Mouse (Mus musculus) liver, embryonic 11.5 days (tissue): ENCODE measurements at regions not wholly inside any gene's neighbourhood (a gene's known extent, or its start where the extent isn't known, plus 50 kb on each side); places are given as distances from the start of the nearest gene placed in this dataset.

Experiments used
- ATAC-seq: fragments of 200-750 bp; cut with Nextera tagmentation; replicated peaks from 2 replicates; pipeline ENCODE4 v1.8.0; 2017; ENCODE audit warnings: moderate number of reproducible peaks, mild to moderate bottlenecking, moderate TSS enrichment, moderate library complexity; ENCODE audit not compliant: low FRiP score
- DNase-seq: peaks from one replicate; pipeline ENCODE4 v3.0.0-alpha.2; 2017; ENCODE audit warnings: low spot score
- H3K27ac ChIP-seq: fragments of 300-500 bp; sonication (generic); 2 replicates; pipeline ENCODE4 v1.5.1; 2014; ENCODE audit warnings: mild to moderate bottlenecking, low read depth, low read length, control low read depth
- H3K27me3 ChIP-seq: fragments of 300-500 bp; sonication (generic); replicated peaks from 2 replicates; pipeline ENCODE4 v1.6.1; 2014; ENCODE audit warnings: low read length, mixed read lengths; ENCODE audit not compliant: control insufficient read depth, insufficient read depth
- H3K36me3 ChIP-seq: fragments of 300-500 bp; sonication (generic); 2 replicates; pipeline ENCODE4 v1.6.1; 2014; ENCODE audit warnings: mild to moderate bottlenecking, low read length, moderate library complexity, mixed read lengths; ENCODE audit not compliant: control insufficient read depth, insufficient read depth
- H3K4me1 ChIP-seq: fragments of 300-500 bp; sonication (generic); replicated peaks from 2 replicates; pipeline ENCODE4 v1.6.1; 2014; ENCODE audit warnings: low read length, mixed read lengths; ENCODE audit not compliant: control insufficient read depth, insufficient read depth
- H3K4me2 ChIP-seq: fragments of 300-500 bp; sonication (generic); 2 replicates; pipeline ENCODE4 v1.6.1; 2014; ENCODE audit warnings: mild to moderate bottlenecking, control low read depth, moderate library complexity
- H3K4me3 ChIP-seq: fragments of 300-500 bp; sonication (generic); 2 replicates; pipeline ENCODE4 v1.5.1; 2014; ENCODE audit warnings: low read depth, low read length, control low read depth
- H3K9ac ChIP-seq: fragments of 300-500 bp; sonication (generic); 2 replicates; pipeline ENCODE4 v1.6.1; 2014; ENCODE audit warnings: low read depth, low read length, control low read depth
- H3K9me3 ChIP-seq: fragments of 300-500 bp; sonication (generic); 2 replicates; pipeline ENCODE4 v1.6.1; 2016; ENCODE audit warnings: low read length, inconsistent platforms, mixed read lengths; ENCODE audit not compliant: control insufficient read depth
- WGBS: fragments of 180-500 bp; shearing (Covaris S2); extraction: QIAGEN DNeasy Blood & Tissue Kit; methylation state at CpG from one replicate; pipeline ENCODE4 v1.1.7; 2014; 5-methylcytosine and 5-hydroxymethylcytosine counted together

DNA sequence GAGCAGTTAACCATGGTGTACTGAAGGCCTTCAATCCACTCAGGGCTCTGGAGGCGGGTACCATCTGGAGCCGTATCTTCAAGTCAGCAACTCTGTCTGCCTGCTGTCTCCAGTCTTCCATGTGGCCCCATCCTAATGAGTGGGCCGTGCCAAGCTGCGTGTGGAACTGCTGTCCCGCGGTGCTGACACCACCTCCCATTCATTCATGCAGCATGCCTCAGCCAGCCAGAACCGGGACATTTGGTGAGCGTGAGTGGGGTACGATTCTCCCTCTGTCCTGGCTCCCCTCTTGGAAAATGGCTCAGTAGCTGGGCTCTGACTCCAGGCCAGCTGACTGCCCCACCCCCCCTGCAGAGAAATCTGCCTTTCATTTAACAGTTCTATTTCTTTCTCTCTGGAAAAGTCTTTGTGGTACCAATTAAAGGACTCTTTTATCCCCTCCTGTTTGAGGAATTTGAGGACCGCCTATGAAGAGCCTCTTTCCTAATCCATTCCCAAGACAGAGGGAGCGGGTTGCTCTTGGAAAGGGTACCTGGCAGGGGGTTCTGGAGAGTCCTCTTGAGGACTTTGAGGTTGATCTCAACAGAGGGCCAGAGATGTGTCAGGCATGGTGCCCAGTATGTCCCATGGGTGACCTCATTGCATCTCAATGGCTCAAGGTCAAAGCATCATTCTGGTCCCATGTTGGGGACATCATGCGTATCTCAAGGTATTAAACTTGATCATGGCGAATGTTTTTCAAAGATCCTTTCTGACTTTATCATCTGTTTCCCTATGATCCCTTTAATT, 55.5 kb upstream of the Brd7 start:
- Histone ChIP-seq H3K4me3 (no peak overlapping the region), H3K4me1 (no peaks in the 10 kb centered on the region), H3K27ac (no peak overlapping the region), H3K4me2 (no peak overlapping the region), H3K36me3 (no peaks in the 10 kb centered on the region), H3K27me3 (no peaks in the 10 kb centered on the region), H3K9ac (no peak overlapping the region), H3K9me3 (no peaks in the 10 kb centered on the region)
- 77% methylated on average over 13 of the region's 13 CpGs for WGBS
- DNase-seq (no peak), ATAC-seq (no peak)

DNA sequence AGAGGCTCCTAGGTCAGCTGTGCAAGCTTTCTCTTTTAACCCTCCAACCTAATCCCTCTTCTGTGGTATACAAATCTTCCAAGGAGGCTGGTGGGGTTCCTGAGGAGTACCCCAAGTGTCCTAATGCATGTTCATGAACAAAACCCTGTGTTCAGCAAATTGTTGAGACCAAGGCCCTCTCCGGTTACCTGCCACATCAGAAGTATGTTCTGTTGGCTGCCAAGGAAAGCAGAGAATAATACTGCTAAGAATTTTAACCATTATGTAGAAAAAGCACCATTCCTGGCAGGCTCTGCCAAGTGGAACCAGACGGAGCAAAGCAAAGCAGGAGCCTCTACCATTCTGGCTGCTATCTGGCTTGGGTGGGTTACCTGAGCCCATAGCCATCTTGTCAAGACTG, 61.3 kb upstream of the Brd7 start:
- H3K27me3 ChIP-seq, result no peaks in the 10 kb centered on the region
- no peak overlapping the region for H3K27ac ChIP-seq

GRCm38 (mm10) chr8:88428560-88428959, 66.6 kb upstream of the Brd7 start:
- Histone ChIP-seq H3K36me3 (no peaks in the 10 kb centered on the region), H3K4me2 (no peak overlapping the region), H3K4me3 (no peak overlapping the region), H3K9ac (no peak overlapping the region), H3K9me3 (no peaks in the 10 kb centered on the region), H3K27ac (no peak overlapping the region), H3K27me3 (no peaks in the 10 kb centered on the region; the same call in 1 of the 2 replicates), H3K4me1 (no peaks in the 10 kb centered on the region)
- ATAC-seq, result no peak
- no peak for DNase-seq
- 80% methylated on average over 5 of the region's 5 CpGs for WGBS

More for the DNA sequence above, 61.3 kb upstream of the Brd7 start:
- Histone ChIP-seq H3K36me3 (no peaks in the 10 kb centered on the region), H3K9me3 (no peaks in the 10 kb centered on the region), H3K4me2 (no peak overlapping the region), H3K4me3 (no peak overlapping the region), H3K9ac (no peak overlapping the region), H3K4me1 (no peaks in the 10 kb centered on the region)
- WGBS, result 90% methylated on average over 2 of the region's 2 CpGs
- ATAC-seq (no peak), DNase-seq (no peak)

GRCm38 (mm10) chr8:88431389-88431788, 69.4 kb upstream of the Brd7 start:
- Histone ChIP-seq H3K27me3 (peaks cover 4% of the 10 kb centered on the region), H3K4me3 (no peak overlapping the region), H3K9ac (no peak overlapping the region), H3K4me1 (no peaks in the 10 kb centered on the region), H3K27ac (no peak overlapping the region), H3K4me2 (no peak overlapping the region), H3K9me3 (no peaks in the 10 kb centered on the region), H3K36me3 (no peaks in the 10 kb centered on the region)
- no peak for ATAC-seq
- WGBS, result 52% methylated on average over 6 of the region's 6 CpGs
- no peak for DNase-seq

DNA sequence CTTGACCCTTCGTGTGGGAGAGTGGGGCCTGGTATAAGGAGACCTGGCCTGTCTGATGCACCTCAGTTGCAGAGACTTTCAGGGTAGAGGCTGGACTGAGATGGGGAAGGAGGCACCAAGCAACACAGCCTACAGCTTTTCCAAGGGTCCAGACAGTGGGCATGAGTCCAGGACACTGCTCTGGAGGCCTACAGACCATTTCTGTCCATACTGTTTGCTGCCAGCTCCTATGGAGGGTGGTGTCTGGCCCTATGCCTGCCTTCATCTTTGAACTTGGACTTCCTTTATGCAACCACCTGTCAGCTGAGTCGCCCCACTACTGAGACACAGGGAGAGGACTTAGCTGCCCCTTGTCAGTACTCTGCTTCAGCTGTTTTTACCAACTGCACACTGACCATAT, 73.7 kb upstream of the Brd7 start:
- Histone ChIP-seq H3K9ac (no peak overlapping the region), H3K4me1 (no peaks in the 10 kb centered on the region), H3K4me3 (no peak overlapping the region), H3K36me3 (no peaks in the 10 kb centered on the region), H3K9me3 (no peaks in the 10 kb centered on the region), H3K27ac (no peak overlapping the region), H3K27me3 (peaks cover 26% of the 10 kb centered on the region), H3K4me2 (no peak overlapping the region)
- ATAC-seq, result no peak
- no peak for DNase-seq
- 86% methylated on average over 2 of the region's 2 CpGs for WGBS

GRCm38 (mm10) chr8:88440219-88440618, 78.2 kb upstream of the Brd7 start:
- WGBS, result 73% methylated on average over 15 of the region's 15 CpGs
- no peaks in the 10 kb centered on the region for H3K9me3 ChIP-seq
- DNase-seq, result no peak
- H3K36me3 ChIP-seq, result no peaks in the 10 kb centered on the region
- H3K27ac ChIP-seq, result no peak overlapping the region
- no peak overlapping the region for H3K4me2 ChIP-seq
- H3K4me3 ChIP-seq, result no peak overlapping the region
- H3K4me1 ChIP-seq, result no peaks in the 10 kb centered on the region
- peaks cover 26% of the 10 kb centered on the region for H3K27me3 ChIP-seq
- no peak for ATAC-seq
- no peak overlapping the region for H3K9ac ChIP-seq

DNA sequence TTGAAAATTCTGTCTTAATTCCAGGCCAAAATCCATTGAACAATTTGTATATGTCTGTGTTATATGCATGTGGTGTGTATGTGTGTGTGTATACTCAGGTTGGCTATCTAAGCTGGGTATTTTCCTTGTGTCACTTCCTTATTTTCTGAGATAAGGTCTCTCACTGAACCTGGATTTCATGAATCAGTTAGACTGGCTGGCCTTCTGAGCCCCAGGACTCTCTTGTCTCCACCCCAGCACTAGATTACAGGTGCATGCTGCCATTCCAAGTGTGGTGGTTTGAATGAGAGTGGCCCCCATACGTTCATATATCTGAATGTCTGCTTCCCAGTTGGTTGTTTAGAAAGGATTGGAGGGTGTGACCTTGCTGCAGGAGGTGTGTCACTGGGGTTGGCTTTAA, 77.8 kb upstream of the Nkd1 start:
- Histone ChIP-seq H3K9me3 (no peaks in the 10 kb centered on the region), H3K4me1 (no peaks in the 10 kb centered on the region), H3K27ac (no peak overlapping the region), H3K36me3 (no peaks in the 10 kb centered on the region), H3K27me3 (peaks cover 9% of the 10 kb centered on the region), H3K4me2 (no peak overlapping the region), H3K4me3 (no peak overlapping the region), H3K9ac (no peak overlapping the region)
- DNase-seq (no peak), ATAC-seq (no peak)
- WGBS, result 46% methylated on average over 1 of the region's 1 CpGs

- H3K9ac ChIP-seq, result no peak overlapping the region
- DNase-seq, result no peak
- H3K4me2 ChIP-seq, result no peak overlapping the region
- H3K27ac ChIP-seq, result no peak overlapping the region
- H3K27me3 ChIP-seq, result peaks cover 32% of the 10 kb centered on the region
- no peak overlapping the region for H3K4me3 ChIP-seq
- H3K9me3 ChIP-seq, result no peaks in the 10 kb centered on the region
- H3K36me3 ChIP-seq, result no peaks in the 10 kb centered on the region
- no peaks in the 10 kb centered on the region for H3K4me1 ChIP-seq
- no peak for ATAC-seq
- 52% methylated on average over 6 of the region's 6 CpGs for WGBS
These were observed 73.7 kb upstream of the Nkd1 start for GRCm38 (mm10) chr8:88447406-88447805.

DNA sequence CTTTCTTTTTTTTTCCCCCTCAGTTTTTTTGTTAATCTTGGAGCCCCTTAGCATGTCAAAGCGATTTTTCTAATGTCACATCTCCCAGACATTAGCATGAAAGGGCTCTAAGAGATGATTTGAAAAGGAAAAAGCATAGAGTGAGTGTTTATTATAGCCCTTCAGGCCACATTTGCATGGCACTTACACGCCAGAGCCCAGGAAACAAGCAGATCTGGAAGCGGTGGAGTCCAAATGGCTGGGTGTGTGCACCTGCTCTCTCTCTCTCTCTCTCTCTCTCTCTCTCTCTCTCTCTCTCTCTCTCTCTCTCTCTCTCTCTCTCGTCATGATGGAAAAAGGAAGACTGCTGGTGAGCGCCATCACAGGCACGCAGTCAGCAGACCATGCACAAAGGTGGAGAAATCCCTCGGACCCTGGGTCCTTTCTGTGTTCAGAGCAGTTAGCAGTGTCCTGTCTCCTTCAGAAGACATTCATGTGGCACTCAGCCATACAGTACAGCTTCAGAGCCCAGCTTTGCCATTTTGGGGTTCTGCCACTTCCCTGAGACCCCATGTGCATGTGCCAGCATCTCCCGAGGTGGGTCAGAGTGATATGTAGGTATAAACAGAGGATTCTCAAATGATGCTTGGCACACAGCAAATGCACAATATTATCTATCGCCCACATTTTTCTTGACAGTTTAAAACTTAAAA, 73.2 kb upstream of the Nkd1 start:
- Histone ChIP-seq H3K9ac (no peak overlapping the region), H3K36me3 (no peaks in the 10 kb centered on the region), H3K4me3 (no peak overlapping the region), H3K27me3 (peaks cover 38% of the 10 kb centered on the region), H3K9me3 (no peaks in the 10 kb centered on the region), H3K4me1 (no peaks in the 10 kb centered on the region), H3K4me2 (no peak overlapping the region), H3K27ac (no peak overlapping the region)
- 81% methylated on average over 8 of the region's 9 CpGs for WGBS
- no peak for ATAC-seq
- DNase-seq, result no peak
